Mouse (Mus musculus) T-cell, adult 2 months (primary cell): Measurements from ENCODE around the gene Ccdc106.
"Not testable (repeated sequence)": the region's sequence is repeated elsewhere in the genome, so short reads cannot be mapped to it uniquely, and the experiment has no call there.

Source experiments
- DNase-seq: peaks from one replicate; pipeline ENCODE4 v3.0.0; 2022; ENCODE audit warnings: low spot score

The Ccdc106 gene

GRCm38 (mm10) chr7:5051193-5052192, 31.1 kb downstream of the Ccdc106 start, which contains the start of gene Zfp580:
TSS of gene Zfp580 (plus strand) at chr7:5051538.
- peak; percentile 63 for DNase-seq

- no peak for DNase-seq
Measured at GRCm38 (mm10) chr7:5052438-5052837, 32.1 kb downstream of the Ccdc106 start.

GRCm38 (mm10) chr7:5052931-5053343, 32.6 kb downstream of the Ccdc106 start:
- no peak for DNase-seq

GRCm38 (mm10) chr7:5053456-5054179, 33.3 kb downstream of the Ccdc106 start:
- no peak for DNase-seq

GRCm38 (mm10) chr7:5056651-5057263, 36.4 kb downstream of the Ccdc106 start:
- DNase-seq: no peak

- DNase-seq: no peak
Measured at GRCm38 (mm10) chr7:5057381-5057780, 37.0 kb downstream of the Ccdc106 start.

GRCm38 (mm10) chr7:5057804-5058203, 37.5 kb downstream of the Ccdc106 start:
- DNase-seq: no peak

- DNase-seq: no peak
Measured at GRCm38 (mm10) chr7:5058631-5059030, 38.3 kb downstream of the Ccdc106 start.

- DNase-seq: no peak
Measured at GRCm38 (mm10) chr7:5059421-5059820, 39.1 kb downstream of the Ccdc106 start.

GRCm38 (mm10) chr7:5060239-5060731, 39.9 kb downstream of the Ccdc106 start:
- DNase-seq: peak; percentile 66

- peak; percentile 98 for DNase-seq
Measured at GRCm38 (mm10) chr7:5060944-5061773, 40.8 kb downstream of the Ccdc106 start.

- DNase-seq: peak; percentile 94
Measured at GRCm38 (mm10) chr7:5061774-5062359, 41.5 kb downstream of the Ccdc106 start, which contains the start of gene U2af2. TSS of gene U2af2 (plus strand) at chr7:5062143.

- peak; percentile 79 for DNase-seq
Measured at GRCm38 (mm10) chr7:5062360-5063001, 42.1 kb downstream of the Ccdc106 start.

GRCm38 (mm10) chr7:5064886-5065285, 44.5 kb downstream of the Ccdc106 start:
- DNase-seq: no peak

- no peak for DNase-seq
Measured at GRCm38 (mm10) chr7:5073586-5073985, 53.2 kb downstream of the Ccdc106 start.

GRCm38 (mm10) chr7:5074984-5075383, 54.6 kb downstream of the Ccdc106 start:
- DNase-seq: no peak

- no peak for DNase-seq
Measured at GRCm38 (mm10) chr7:5076931-5077330, 56.6 kb downstream of the Ccdc106 start.

- DNase-seq: not testable (repeated sequence)
Measured at GRCm38 (mm10) chr7:5079365-5080009, 59.1 kb downstream of the Ccdc106 start.

GRCm38 (mm10) chr7:5080010-5080751, 59.8 kb downstream of the Ccdc106 start, which contains the start of gene Epn1:
TSS of gene Epn1 (plus strand) at chr7:5080235.
- peak; percentile 97 for DNase-seq
